Mouse (Mus musculus) 3134 (cell line): ENCODE data around the gene Mymx.
A peak's percentile ranks its signal among the peaks of the same experiment; 100 is the strongest.

ENCODE experiments used
- DNase-seq: peaks from one replicate; pipeline ENCODE4 v3.0.0-alpha.2; 2011; ENCODE audit warnings: low spot score; ENCODE audit not compliant: insufficient read length; ENCODE audit errors: extremely low read depth

Gene Mymx

DNA sequence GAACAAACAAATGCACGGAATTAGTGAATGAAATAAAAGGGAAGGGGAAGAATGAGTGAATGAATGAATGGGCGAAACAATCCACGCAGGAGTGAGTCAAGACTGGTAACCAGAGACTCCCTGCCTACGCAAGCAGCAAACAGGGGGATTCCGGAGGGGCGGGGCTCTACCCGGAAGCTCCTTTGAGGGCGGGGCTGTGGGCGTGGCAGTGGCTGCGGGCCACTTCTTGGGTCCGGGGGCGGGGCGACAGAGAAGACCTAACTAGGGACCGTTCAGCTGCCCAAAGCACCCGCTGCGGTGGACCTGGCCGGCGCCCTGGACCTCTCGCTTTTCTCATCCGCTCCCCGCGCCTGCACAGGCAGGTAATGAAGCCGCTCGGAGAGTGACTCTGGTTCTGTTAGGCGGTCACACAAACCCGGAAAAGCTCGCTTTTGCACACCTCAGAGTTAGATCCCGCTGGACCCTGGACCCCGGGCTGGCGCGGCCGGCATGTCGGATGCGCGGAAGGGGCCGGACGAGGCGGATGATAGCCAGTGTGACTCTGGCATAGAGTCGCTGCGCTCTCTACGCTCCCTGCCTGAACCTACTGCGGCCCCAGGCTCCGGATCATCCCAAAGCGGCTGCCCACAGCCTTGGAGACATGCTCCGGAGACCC, 46.3 kb downstream of the Mymx start, which contains the start of gene Nfkbie:
Nfkbie (plus strand) TSS at position 252 of the 655 bp plus-strand sequence.
- peak; percentile 96 for DNase-seq

GRCm38 (mm10) chr17:45554420-45554819, 47.5 kb downstream of the Mymx start:
- DNase-seq: no peak

DNA sequence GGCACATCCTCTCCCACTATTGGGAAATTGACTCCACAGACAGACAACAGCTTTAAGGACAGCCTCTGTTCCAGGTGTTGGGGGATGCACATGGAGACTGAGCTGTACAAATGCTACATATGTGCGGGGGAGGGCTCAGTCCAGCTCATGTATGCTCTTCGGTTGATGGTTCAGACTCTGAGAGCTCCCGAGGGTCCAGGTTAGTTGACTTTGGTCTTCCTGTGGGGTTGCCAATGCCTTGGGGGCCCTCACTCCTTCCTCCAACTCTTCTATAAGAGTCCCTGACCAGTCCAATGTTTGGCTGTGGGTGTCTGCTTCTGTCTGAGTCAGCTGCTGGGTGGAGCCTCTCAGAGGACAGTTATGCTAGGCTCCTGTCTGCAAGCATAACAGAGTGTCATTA, 48.8 kb downstream of the Mymx start:
- no peak for DNase-seq

GRCm38 (mm10) chr17:45551816-45552451, 50.0 kb downstream of the Mymx start:
- no peak for DNase-seq

- DNase-seq: no peak
Measured at GRCm38 (mm10) chr17:45551249-45551796, 50.6 kb downstream of the Mymx start.
